Mouse (Mus musculus): ENCODE results near the gene Olfr510. TPM values are rescaled to one million over a fixed set of nuclear protein-coding genes. Genes with fewer than 3 reads are reported as not detected.

The Olfr510 gene
- total and polyA plus RNA-seq, 2 experiments from 2014 or later, result not detected

- no peaks in the 10 kb centered on the region for H3K36me3 ChIP-seq (ENCODE audit: insufficient read depth, low read length)
- 83% methylated on average over 4 of the region's 4 CpGs for WGBS
- ATAC-seq (no peak), DNase-seq (ENCODE audit: low spot score) (no peak)
- H3K4me3 ChIP-seq (ENCODE audit: low read length), result no peak overlapping the region
- TF ChIP-seq CTCF (IDR thresholded peaks at IDR 0.05; ENCODE audit: low read depth), result no peak
- H3K27me3 ChIP-seq (ENCODE audit: insufficient read depth, low read length), result no peaks in the 10 kb centered on the region
- no peaks in the 10 kb centered on the region for H3K4me1 ChIP-seq (ENCODE audit: insufficient read depth, low read length)
- no peaks in the 10 kb centered on the region for H3K9me3 ChIP-seq (ENCODE audit: low read length)
- H3K27ac ChIP-seq, result no peak overlapping the region
- no peak overlapping the region for H3K9ac ChIP-seq (replicated peaks; ENCODE audit: low read length)
- no peak overlapping the region for H3K4me2 ChIP-seq (ENCODE audit: low read depth, low read length)
Observed at GRCm38 (mm10) chr7:108678886-108679285, 12.7 kb downstream of the Olfr510 start.

GRCm38 (mm10) chr7:108713020-108713419, 46.8 kb downstream of the Olfr510 start, which contains the start of gene Olfr512:
TSS of gene Olfr512 (plus strand) at chr7:108713320.
- Histone ChIP-seq H3K4me1 (ENCODE audit: insufficient read depth, low read length) (no peaks in the 10 kb centered on the region), H3K27me3 (ENCODE audit: insufficient read depth, low read length) (no peaks in the 10 kb centered on the region), H3K9ac (replicated peaks; ENCODE audit: low read length) (no peak within 1 kb of the TSS), H3K27ac (no peak within 1 kb of the TSS), H3K9me3 (ENCODE audit: low read length) (no peaks in the 10 kb centered on the region), H3K36me3 (ENCODE audit: insufficient read depth, low read length) (no peaks in the 10 kb centered on the region), H3K4me3 (ENCODE audit: low read length) (no peak within 1 kb of the TSS), H3K4me2 (ENCODE audit: low read depth, low read length) (no peak within 1 kb of the TSS)
- no peak for ATAC-seq
- no peak for TF ChIP-seq CTCF (IDR thresholded peaks at IDR 0.05; ENCODE audit: low read depth)
- no peak for DNase-seq (ENCODE audit: low spot score)

Other genes with a start within 250 kb of the Olfr510 start
- not detected in 2 replicates for gene Olfr497, start 246.0 kb upstream of the Olfr510 start, total RNA-seq (2014; rRNA removed)
- gene Olfr497, start 246.0 kb upstream of the Olfr510 start, polyA plus RNA-seq (2015; fragmentation: Nextera tagmentation; extraction: Ambion mirVana), result not detected in 2 replicates
- not detected in 2 replicates for gene Olfr498, start 201.1 kb upstream of the Olfr510 start, total RNA-seq (2014; rRNA removed)
- not detected in 2 replicates for gene Olfr498, start 201.1 kb upstream of the Olfr510 start, polyA plus RNA-seq (2015; fragmentation: Nextera tagmentation; extraction: Ambion mirVana)
- gene Olfr502, start 141.4 kb upstream of the Olfr510 start, total RNA-seq (2014; rRNA removed), result not detected in 2 replicates
- not detected in 2 replicates for gene Olfr502, start 141.4 kb upstream of the Olfr510 start, polyA plus RNA-seq (2015; fragmentation: Nextera tagmentation; extraction: Ambion mirVana)
- not detected in 2 replicates for gene Olfr503, start 121.9 kb upstream of the Olfr510 start, total RNA-seq (2014; rRNA removed)
- not detected in 2 replicates for gene Olfr503, start 121.9 kb upstream of the Olfr510 start, polyA plus RNA-seq (2015; fragmentation: Nextera tagmentation; extraction: Ambion mirVana)
- not detected in 2 replicates for gene Olfr504, start 100.6 kb upstream of the Olfr510 start, total RNA-seq (2014; rRNA removed)
- gene Olfr504, start 100.6 kb upstream of the Olfr510 start, polyA plus RNA-seq (2015; fragmentation: Nextera tagmentation; extraction: Ambion mirVana), result not detected in 2 replicates
- gene Olfr506, start 55.6 kb upstream of the Olfr510 start, total RNA-seq (2014; rRNA removed), result not detected in 2 replicates
- not detected in 2 replicates for gene Olfr506, start 55.6 kb upstream of the Olfr510 start, polyA plus RNA-seq (2015; fragmentation: Nextera tagmentation; extraction: Ambion mirVana)
- gene Olfr507, start 44.6 kb upstream of the Olfr510 start, total RNA-seq (2014; rRNA removed), result not detected in 2 replicates
- not detected in 2 replicates for gene Olfr507, start 44.6 kb upstream of the Olfr510 start, polyA plus RNA-seq (2015; fragmentation: Nextera tagmentation; extraction: Ambion mirVana)
- not detected in 2 replicates for gene Olfr508, start 36.4 kb upstream of the Olfr510 start, total RNA-seq (2014; rRNA removed)
- not detected in 2 replicates for gene Olfr508, start 36.4 kb upstream of the Olfr510 start, polyA plus RNA-seq (2015; fragmentation: Nextera tagmentation; extraction: Ambion mirVana)
- gene Olfr509, start 14.5 kb upstream of the Olfr510 start, total RNA-seq (2014; rRNA removed), result 0.18 TPM in 1 of 2 replicates, not detected in the other
- not detected in 2 replicates for gene Olfr509, start 14.5 kb upstream of the Olfr510 start, polyA plus RNA-seq (2015; fragmentation: Nextera tagmentation; extraction: Ambion mirVana)
- not detected in 2 replicates for gene Olfr512, start 46.9 kb downstream of the Olfr510 start, total RNA-seq (2014; rRNA removed)
- not detected in 2 replicates for gene Olfr512, start 46.9 kb downstream of the Olfr510 start, polyA plus RNA-seq (2015; fragmentation: Nextera tagmentation; extraction: Ambion mirVana)
- not detected in 2 replicates for gene Olfr513, start 84.6 kb downstream of the Olfr510 start, total RNA-seq (2014; rRNA removed)
- not detected in 2 replicates for gene Olfr513, start 84.6 kb downstream of the Olfr510 start, polyA plus RNA-seq (2015; fragmentation: Nextera tagmentation; extraction: Ambion mirVana)
- not detected in 2 replicates for gene Olfr514, start 159.6 kb downstream of the Olfr510 start, total RNA-seq (2014; rRNA removed)
- not detected in 2 replicates for gene Olfr514, start 159.6 kb downstream of the Olfr510 start, polyA plus RNA-seq (2015; fragmentation: Nextera tagmentation; extraction: Ambion mirVana)
- not detected in 2 replicates for gene Olfr516, start 184.1 kb downstream of the Olfr510 start, total RNA-seq (2014; rRNA removed)
- not detected in 2 replicates for gene Olfr516, start 184.1 kb downstream of the Olfr510 start, polyA plus RNA-seq (2015; fragmentation: Nextera tagmentation; extraction: Ambion mirVana)
- gene Olfr517, start 206.0 kb downstream of the Olfr510 start, total RNA-seq (2014; rRNA removed), result not detected in 2 replicates
- not detected in 2 replicates for gene Olfr517, start 206.0 kb downstream of the Olfr510 start, polyA plus RNA-seq (2015; fragmentation: Nextera tagmentation; extraction: Ambion mirVana)
- gene Olfr518, start 218.6 kb downstream of the Olfr510 start, total RNA-seq (2014; rRNA removed), result not detected in 2 replicates
- not detected in 2 replicates for gene Olfr518, start 218.6 kb downstream of the Olfr510 start, polyA plus RNA-seq (2015; fragmentation: Nextera tagmentation; extraction: Ambion mirVana)
- gene Olfr519, start 228.0 kb downstream of the Olfr510 start, total RNA-seq (2014; rRNA removed), result not detected in 2 replicates
- not detected in 2 replicates for gene Olfr519, start 228.0 kb downstream of the Olfr510 start, polyA plus RNA-seq (2015; fragmentation: Nextera tagmentation; extraction: Ambion mirVana)

Measured in hindbrain, postnatal 0 days (tissue).